Mouse (Mus musculus) MEL (cell line): ENCODE measurements at regions not wholly inside any gene's neighbourhood (a gene's known extent, or its start where the extent isn't known, plus 50 kb on each side); places are given as distances from the start of the nearest gene placed in this dataset.

Experiments
- CHD1 ChIP-seq: IDR thresholded peaks from 2 replicates; pipeline ENCODE4 v1.6.1; 2012; ENCODE audit warnings: low read depth, mild to moderate bottlenecking, inconsistent platforms, low read length, improper control_type of control experiment
- CTCF ChIP-seq, 3 experiments: IDR thresholded peaks in 2 of 3; conservative IDR thresholded peaks in 1 of 3; 2 replicates each; pipeline ENCODE4 v1.5.1; 2011 to 2012; ENCODE audit warnings: low read length in 3 of 3, low read depth in 2 of 3, mild to moderate bottlenecking in 2 of 3, improper control_type of control experiment in 1 of 3, inconsistent platforms in 1 of 3, mixed read lengths in 1 of 3, moderate library complexity in 1 of 3; ENCODE audit not compliant: control insufficient read depth in 1 of 3, insufficient read depth in 1 of 3, poor library complexity in 1 of 3, severe bottlenecking in 1 of 3
- EP300 ChIP-seq, 2 experiments: IDR thresholded peaks; 2 replicates each; pipeline ENCODE4 v1.6.1; 2011; ENCODE audit warnings: improper control_type of control experiment in 2 of 2, low read length in 2 of 2, low read depth in 1 of 2, mild to moderate bottlenecking in 1 of 2
- GABPA ChIP-seq: IDR thresholded peaks from 2 replicates; pipeline ENCODE4 v1.6.1; 2012; ENCODE audit warnings: low read depth, mild to moderate bottlenecking, inconsistent platforms, low read length, improper control_type of control experiment, moderate library complexity
- GATA1 ChIP-seq: IDR thresholded peaks from 2 replicates; pipeline ENCODE4 v1.6.1; 2011; ENCODE audit warnings: low read depth, low read length, improper control_type of control experiment
- MAFK ChIP-seq: IDR thresholded peaks from 2 replicates; pipeline ENCODE4 v1.6.1; 2011; ENCODE audit warnings: low read depth, mild to moderate bottlenecking, low read length, improper control_type of control experiment, borderline replicate concordance
- MAZ ChIP-seq: IDR thresholded peaks from 2 replicates; pipeline ENCODE4 v1.6.1; 2012; ENCODE audit warnings: low read depth, mild to moderate bottlenecking, inconsistent platforms, low read length, improper control_type of control experiment
- MEF2A ChIP-seq: IDR thresholded peaks from 2 replicates; pipeline ENCODE4 v1.6.1; 2014; ENCODE audit warnings: low read depth, mild to moderate bottlenecking, inconsistent platforms, low read length, improper control_type of control experiment; ENCODE audit not compliant: poor library complexity, insufficient replicate concordance, severe bottlenecking; ENCODE audit errors: extremely low read depth
- MYB ChIP-seq: IDR thresholded peaks from 2 replicates; pipeline ENCODE4 v1.6.1; 2011; ENCODE audit warnings: mild to moderate bottlenecking, low read depth, low read length, improper control_type of control experiment
- POLR2A ChIP-seq, 2 experiments: IDR thresholded peaks; 2 replicates each; pipeline ENCODE4 v1.6.1; 2011 to 2012; ENCODE audit warnings: low read length in 2 of 2, mild to moderate bottlenecking in 2 of 2, control low read depth in 1 of 2, improper control_type of control experiment in 1 of 2, low read depth in 1 of 2, moderate library complexity in 1 of 2; ENCODE audit not compliant: control insufficient read depth in 1 of 2, insufficient read depth in 1 of 2, poor library complexity in 1 of 2
- SIN3A ChIP-seq: IDR thresholded peaks from 2 replicates; pipeline ENCODE4 v1.6.1; 2012; ENCODE audit warnings: low read length, improper control_type of control experiment, inconsistent platforms
- TAL1 ChIP-seq: IDR thresholded peaks from 2 replicates; pipeline ENCODE4 v1.6.1; 2012; ENCODE audit warnings: mild to moderate bottlenecking, inconsistent platforms, low read length, moderate library complexity, mixed read lengths
- UBTF ChIP-seq: IDR thresholded peaks from 2 replicates; pipeline ENCODE4 v1.6.1; 2012; ENCODE audit warnings: low read depth, mild to moderate bottlenecking, inconsistent platforms, low read length, improper control_type of control experiment, moderate library complexity, borderline replicate concordance; ENCODE audit not compliant: insufficient read depth
- ZKSCAN1 ChIP-seq: IDR thresholded peaks from 2 replicates; pipeline ENCODE4 v1.6.1; 2012; ENCODE audit warnings: low read depth, mild to moderate bottlenecking, inconsistent platforms, low read length, improper control_type of control experiment, moderate library complexity

GRCm38 (mm10) chr6:66428370-66428769 is 106.8 kb upstream of the Mad2l1 start:
- no peak for TF ChIP-seq MYB
- TF ChIP-seq CHD1, result no peak
- no peak for TF ChIP-seq POLR2A (IDR thresholded peaks at IDR 0.05; ENCODE audit: control insufficient read depth in 1 of 2, insufficient read depth in 1 of 2, low read depth in 1 of 2, low read length in 2 of 2, poor library complexity in 1 of 2)
- no peak for TF ChIP-seq MAZ
- no peak for TF ChIP-seq TAL1
- TF ChIP-seq SIN3A, result no peak
- no peak for TF ChIP-seq GABPA
- TF ChIP-seq CTCF (IDR thresholded peaks at IDR 0.05 in 2 of 3, conservative IDR thresholded peaks at IDR 0.05 in 1 of 3; ENCODE audit: control insufficient read depth in 1 of 3, insufficient read depth in 1 of 3, low read depth in 2 of 3, low read length in 3 of 3, poor library complexity in 1 of 3, severe bottlenecking in 1 of 3), result no peak
- TF ChIP-seq MAFK, result no peak
- no peak for TF ChIP-seq UBTF
- TF ChIP-seq GATA1, result no peak
- no peak for TF ChIP-seq MEF2A
- no peak for TF ChIP-seq ZKSCAN1
- no peak for TF ChIP-seq EP300 (IDR thresholded peaks at IDR 0.05; ENCODE audit: low read depth in 1 of 2, low read length in 2 of 2)
